Mouse (Mus musculus) kidney, postnatal 10 days (tissue): ENCODE results near the gene Olfr1500.
"Not testable (repeated sequence)": the region's sequence is repeated elsewhere in the genome, so short reads cannot be mapped to it uniquely, and the experiment has no call there.

Experiments
- DNase-seq: peaks from one replicate; pipeline ENCODE4 v3.0.0; 2021; ENCODE audit warnings: mixed read lengths

Olfr1500 gene

DNA sequence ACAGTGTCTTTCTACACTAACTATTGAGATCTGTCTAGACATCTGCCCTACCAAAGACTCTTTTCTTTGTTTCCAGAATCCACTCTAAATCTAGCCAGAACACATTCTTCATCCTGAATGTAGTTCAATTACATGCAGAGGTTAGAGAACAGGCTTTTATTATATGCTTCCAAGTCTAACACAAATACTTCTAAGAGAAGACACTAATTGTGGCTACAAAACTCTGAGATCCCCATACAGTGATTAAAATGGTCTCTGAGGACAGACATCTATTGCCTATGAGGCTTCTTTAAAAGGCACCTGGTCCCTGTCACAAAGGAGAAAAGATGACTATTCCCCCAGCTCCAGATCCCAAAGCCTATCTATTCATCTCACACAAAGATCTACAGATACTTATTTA is at the start of gene Olfr1500:
Gene Olfr1500, minus strand, starts transcription at position 101 of the 400 bp plus-strand sequence.
- DNase-seq = no peak

DNA sequence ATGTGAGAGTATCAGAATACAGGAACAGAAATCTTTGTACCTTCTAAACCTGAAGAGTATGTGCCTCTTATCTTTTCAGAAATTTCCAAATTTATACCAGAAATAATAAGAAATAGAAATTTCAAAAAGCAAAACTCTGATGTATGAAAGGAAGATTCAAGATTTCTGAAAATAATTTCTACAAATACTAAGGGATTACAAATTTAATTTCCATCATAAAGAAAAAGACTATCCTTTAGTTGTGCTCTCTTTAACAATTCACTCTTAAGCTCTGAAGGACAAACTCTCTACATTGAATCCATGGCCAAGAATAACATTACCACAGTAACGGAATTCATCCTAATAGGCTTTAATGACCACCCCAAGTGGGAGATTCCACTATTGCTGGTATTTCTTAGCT is 31.2 kb upstream of the Olfr1500 start, which contains the start of gene Olfr1502:
Gene Olfr1502, plus strand, starts transcription at position 301 of the 400 bp plus-strand sequence.
- no peak for DNase-seq

DNA sequence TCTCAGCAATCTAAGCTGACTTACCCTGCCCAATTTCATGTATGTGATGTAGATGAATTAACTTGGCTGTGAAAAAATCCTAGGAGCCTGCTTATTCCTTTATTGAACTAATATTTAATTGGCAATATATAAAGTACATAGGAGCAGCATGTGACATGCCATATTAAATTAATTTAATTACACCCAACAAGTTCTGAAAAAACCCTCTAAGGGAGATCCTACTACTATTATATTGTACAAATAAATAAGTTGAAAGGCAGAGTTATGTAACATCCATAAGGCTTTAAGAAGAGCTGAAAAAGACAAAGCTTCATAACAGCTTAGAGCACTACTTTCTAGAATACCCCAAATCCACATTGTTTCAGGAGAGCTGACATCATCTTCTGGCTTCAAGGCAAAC is 20.3 kb upstream of the Olfr1500 start, which contains the start of gene Olfr1501:
Gene Olfr1501, minus strand, starts transcription at position 101 of the 400 bp plus-strand sequence.
- not testable (repeated sequence) for DNase-seq

DNA sequence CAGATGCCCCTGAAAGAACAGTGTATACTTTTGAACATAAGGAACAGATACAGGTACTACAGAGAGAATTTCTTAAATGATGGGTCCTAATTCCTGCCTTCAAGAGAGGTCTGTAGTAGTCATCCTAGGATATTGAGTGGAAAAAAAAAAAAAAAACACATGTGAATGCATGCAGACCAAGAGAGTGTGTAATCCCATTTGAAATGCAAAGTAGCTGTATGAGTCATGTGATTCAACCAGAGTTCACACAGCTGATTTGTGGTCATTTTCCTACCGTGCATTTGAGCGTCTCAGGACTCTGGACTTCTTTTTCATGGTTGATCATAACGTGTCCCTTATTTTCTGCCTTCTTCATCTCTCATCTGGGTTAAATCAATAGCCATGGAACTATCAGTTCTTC is 1.8 kb downstream of the Olfr1500 start:
- no peak for DNase-seq

DNA sequence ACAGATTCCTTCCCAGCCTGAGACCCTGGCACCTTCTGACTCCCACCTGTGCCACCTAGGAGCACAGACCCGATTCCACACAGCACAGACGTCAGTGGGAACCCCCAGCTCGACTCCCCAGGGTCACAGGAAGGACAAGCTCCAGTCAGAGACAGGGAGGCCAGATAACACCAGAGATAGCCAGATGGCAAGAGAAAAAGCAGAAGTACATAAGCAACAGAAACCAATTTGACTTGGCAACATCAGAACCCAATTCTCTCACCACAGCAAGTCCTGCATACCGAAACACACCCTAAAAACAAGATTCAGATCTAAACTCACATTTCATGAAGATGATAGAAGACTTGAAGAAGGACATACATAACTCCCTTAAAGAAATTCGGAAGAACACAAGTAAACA is 9.4 kb downstream of the Olfr1500 start:
- no peak for DNase-seq

DNA sequence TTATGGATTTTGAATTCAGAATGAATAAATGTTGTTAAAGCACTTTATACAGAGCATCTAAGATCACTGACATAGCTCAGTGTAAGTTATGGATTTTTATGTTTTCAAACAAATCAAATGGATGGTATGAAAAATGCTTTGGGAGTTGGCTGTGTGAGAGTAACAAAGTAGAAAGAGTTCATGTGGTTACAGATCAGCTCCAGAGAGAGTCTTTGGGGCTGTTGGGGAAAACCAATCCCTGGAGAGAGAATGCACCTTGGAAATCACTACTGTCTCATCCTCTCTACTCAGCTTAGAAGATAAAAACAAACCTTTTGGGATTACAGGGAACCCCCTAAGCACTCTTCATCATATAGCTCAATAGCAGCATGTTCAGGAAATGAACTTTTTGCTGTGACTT is 10.9 kb downstream of the Olfr1500 start, which contains the start of gene Olfr1499:
Gene Olfr1499, minus strand, starts transcription at position 101 of the 400 bp plus-strand sequence.
- no peak for DNase-seq

DNA sequence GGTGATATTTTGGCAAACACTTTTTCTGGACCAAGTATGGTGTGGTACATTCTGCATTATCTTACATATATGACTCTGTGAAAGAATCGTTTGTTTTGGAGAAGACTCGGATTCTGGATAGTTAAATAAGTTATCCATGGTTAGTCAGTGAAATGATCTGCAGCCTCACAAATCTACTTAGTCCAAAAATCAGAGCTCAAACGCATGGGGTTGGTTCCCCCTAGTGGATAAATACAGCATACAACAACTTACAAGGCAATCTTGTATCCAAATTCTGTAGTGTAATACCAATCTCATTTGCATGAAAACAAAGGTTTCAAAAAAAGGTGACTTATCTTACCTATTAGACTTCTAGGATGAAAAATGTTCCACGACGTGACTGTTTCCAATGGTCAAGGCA is 11.5 kb downstream of the Olfr1500 start:
- DNase-seq = no peak

DNA sequence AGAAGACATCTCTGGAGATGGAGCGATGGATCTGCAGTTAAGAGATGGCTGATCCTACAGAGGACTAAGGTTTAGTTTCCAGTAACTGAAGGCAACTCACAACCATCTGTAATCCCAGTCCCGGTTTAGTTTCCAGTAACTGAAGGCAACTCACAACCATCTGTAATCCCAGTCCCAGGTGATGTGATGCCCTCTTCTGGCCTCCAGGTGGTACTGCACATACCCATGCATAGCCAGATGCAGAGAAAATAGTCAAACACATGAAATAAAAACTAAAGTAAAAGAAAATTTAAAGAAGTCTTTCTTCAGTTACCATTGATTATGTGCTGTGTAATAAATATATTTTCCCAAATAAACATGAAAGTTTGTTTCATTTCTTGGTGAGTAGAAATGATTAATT is 17.5 kb downstream of the Olfr1500 start:
- DNase-seq = no peak

DNA sequence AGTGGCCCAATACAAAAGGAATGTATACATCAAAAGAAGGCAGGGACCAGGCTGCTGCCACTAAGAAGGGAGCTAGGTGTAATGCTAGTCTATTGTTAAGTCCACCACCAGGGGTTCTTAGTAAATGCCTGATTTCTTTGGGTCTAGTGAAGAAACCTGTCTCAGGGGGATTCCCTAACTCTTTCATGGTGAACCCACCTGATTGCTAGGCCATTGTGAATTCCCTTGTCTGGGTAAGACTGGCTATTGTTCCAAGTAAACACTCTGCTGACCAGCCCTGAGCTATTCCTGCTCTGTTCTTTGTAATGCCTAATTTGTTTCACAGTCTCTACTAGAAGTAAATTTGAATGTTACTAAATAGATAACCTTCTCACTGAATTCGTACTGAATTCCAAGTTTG is 24.8 kb downstream of the Olfr1500 start:
- not testable (repeated sequence) for DNase-seq

DNA sequence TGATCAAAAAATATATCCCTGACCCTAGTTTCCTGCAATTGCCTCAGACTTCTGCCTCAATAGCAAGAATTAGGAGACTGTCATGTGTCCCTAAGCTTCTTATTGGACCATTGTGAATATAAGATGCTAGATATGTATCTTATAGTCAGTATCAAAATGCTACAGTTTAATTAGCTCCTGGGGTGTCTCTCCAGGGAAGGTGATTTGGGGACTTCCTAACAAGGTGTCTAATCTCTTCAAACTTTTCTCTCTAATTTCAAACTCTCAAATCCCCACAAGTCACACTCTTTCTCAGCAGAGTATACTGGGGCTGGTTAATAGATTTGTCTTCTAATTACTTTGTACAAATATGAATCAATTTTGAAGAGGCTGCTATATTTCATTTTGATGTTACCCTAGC is 32.2 kb downstream of the Olfr1500 start, which contains the start of gene Olfr1497:
Gene Olfr1497, minus strand, starts transcription at position 101 of the 400 bp plus-strand sequence.
- DNase-seq = no peak

DNA sequence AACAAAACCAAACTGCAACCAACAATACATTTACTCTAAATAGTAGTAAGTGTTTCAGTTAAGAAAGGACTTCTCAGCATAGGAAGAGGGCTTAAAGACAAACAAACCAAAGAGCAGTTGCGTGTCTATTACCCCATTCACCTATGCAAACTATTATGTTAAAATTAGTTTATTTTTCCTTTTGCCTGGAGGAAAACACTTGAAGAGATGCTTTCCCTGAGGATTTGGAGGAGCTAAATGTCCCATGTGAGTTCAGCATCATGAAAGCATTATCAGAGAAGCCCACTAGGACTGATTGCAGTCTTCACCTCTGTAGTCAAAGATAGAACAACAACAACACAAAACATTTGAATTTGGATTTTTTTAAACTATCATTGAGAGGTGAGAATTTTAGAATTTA is 52.7 kb downstream of the Olfr1500 start, which contains the start of gene Olfr1496:
Gene Olfr1496, plus strand, starts transcription at position 301 of the 400 bp plus-strand sequence.
- DNase-seq = no peak
